Mouse (Mus musculus) natural killer cell, adult 2 months (primary cell): ENCODE measurements around the gene Slc17a2.
"Not testable (repeated sequence)": the region's sequence is repeated elsewhere in the genome, so short reads cannot be mapped to it uniquely, and the experiment has no call there.

Experiments
- DNase-seq, 2 experiments: peaks; one replicate each; pipeline ENCODE4 v3.0.0; 2022; ENCODE audit warnings: low spot score in 2 of 2

The Slc17a2 gene

GRCm38 (mm10) chr13:23806422-23807052 lies at the start of gene Slc17a2:
Gene Slc17a2, plus strand, starts transcription at chr13:23806993.
- no peak for DNase-seq

DNA sequence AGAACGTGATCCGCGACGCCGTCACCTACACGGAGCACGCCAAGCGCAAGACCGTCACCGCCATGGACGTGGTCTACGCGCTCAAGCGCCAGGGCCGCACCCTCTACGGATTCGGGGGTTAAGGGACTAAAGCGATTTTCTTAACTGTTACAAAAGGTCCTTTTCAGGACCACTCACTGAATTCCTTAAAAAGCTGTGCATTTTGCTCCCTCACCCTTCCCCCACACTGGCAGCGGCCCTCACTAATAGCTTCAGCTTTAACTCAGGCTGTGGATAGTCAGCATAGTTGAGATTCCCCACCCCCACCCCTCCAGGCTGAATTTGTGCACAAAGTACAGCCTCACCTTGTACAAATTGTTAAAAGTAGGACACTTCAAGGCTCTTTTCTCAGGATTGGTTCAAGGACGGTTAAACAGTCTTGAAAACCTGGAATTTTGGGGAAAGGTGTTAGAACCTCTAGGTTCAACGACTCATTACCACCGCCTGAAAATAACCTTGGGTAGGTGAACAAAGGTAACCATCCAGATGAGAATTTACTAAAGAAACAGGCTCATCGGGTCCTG lies 49.5 kb upstream of the Slc17a2 start:
- DNase-seq = no peak

GRCm38 (mm10) chr13:23757921-23758320 lies 48.9 kb upstream of the Slc17a2 start:
- no peak for DNase-seq

DNA sequence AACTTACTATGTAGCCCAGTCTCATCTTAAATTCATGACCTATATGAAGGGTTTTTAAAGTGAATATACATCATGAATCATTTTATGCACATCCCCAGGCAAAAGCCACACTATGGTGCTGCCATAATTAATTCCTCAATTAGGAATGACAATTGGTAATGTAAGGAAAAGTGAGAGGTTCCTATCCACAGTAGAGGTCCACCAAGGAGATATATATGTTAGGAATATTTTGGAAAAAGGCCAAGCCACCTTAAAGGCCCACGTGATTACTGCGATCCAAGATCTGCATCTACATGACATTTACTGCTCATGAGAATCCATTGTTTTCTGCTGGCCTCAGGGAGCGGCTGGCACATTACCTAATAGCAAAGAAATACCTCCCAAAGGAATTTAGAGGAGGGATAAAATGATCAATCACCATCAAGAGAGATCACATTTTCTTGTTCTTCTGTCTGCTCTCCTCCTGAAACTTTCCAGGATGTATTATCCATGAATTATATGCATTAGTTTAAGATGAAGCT lies 47.5 kb upstream of the Slc17a2 start:
- no peak for DNase-seq

DNA sequence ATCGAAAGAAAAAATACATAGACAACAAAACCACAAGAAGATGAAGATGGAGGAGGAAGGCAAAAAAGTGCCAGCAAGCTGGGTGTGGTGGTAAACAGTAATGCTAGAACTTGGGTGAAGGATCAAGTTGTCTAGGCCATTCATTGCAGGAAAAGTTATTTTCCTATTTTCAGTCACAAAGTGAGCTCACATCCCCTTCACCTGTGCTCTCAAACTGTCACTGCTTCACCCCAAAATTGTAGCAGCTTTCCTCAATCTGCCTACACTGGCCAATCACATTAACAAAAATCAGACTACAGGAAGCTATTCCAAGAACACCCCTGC lies 46.9 kb upstream of the Slc17a2 start:
- peak in 1 of 2 experiments; percentile 17 for DNase-seq

DNA sequence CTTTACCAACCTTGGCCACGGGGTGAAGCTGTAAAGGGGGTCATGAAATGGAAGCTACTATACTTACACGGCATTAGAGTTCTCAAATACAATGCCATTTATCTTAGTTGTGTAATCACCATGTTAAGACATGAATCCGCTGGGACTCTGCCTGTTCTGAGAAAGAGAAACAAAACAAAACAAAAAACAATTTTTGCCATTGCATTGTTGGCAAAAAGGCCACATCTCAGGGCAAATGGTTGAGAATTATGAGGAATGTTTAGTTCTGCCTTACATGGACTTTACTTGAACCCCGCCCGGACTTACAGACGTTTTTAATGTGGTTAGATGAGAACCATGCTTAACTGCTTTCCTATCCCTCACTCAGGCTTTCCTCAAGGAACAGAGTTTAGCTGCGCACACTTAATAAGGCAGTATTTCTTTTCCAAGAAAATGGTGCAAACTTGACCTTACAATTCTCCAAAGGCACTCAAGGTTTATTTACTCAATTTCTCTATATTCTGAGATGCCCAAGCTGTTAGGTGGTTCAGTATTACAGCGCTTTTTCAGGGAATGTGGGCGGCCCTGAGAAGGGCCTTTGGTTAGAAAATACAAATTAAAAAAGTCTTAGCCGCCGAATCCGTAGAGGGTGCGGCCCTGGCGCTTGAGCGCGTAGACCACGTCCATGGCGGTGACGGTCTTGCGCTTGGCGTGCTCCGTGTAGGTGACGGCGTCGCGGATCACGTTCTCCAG lies 46.4 kb upstream of the Slc17a2 start:
- peak in 1 of 2 experiments; percentile 37 for DNase-seq

DNA sequence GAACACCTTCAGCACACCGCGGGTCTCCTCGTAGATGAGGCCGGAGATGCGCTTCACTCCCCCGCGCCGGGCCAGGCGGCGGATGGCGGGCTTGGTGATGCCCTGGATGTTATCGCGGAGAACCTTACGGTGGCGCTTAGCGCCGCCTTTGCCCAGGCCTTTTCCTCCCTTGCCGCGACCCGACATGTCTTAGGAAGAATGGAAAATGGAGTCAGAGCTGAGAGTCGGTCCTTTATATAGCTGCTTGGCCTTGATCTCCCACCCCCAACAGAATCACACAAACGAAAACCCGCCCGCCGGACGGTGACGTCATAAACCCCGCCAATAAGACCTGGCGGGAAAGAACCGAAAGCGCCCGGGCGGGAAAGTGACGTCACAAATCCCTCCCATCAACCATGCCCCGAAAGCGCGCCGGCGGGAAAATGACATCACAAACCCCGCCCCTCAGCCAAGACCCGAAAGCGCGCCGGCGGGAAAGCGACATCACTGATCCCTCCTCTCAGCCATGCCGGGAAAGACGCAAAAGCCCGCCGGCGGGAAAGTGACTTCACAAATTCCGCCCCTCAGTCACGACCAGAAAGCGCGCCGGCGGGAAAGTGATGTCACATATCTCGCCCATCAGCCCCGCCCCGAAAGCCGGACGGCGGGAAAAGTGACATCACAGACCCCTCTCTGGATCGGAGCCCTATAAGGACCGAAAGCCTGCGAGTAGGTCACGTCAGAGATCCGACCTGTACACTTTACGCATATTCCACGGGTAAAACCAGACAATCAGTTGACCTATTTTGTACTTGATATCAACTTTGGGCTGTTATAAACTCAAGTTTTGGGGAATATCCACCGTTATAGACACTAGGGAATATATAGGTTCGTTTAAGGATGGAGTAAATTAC lies 45.6 kb upstream of the Slc17a2 start, which contains the start of gene Hist1h4a:
Gene Hist1h4a, minus strand, starts transcription at position 259 of the 893 bp plus-strand sequence.
- DNase-seq = peak; percentile 99

- peak; percentile 76 to 79 for DNase-seq
Observed at GRCm38 (mm10) chr13:23761871-23762821, 44.6 kb upstream of the Slc17a2 start, which contains the start of gene Hist1h3a. Gene Hist1h3a, minus strand, starts transcription at chr13:23762386.

DNA sequence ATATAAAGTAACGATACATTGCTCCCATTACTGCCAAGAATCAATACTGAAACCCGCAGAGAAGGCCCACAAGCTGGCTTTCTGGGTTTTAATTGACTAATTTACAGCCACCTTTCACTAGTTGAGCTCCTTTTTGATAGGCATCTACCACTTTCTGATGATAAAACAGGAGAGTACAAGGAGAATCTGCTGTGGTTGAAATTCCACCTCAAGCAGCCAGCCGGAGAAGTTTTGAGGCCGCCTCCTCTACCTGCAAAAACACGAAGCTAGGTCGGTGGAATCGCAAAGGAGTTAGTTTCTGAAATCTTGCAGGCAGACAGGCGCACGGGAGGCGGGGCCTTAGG lies 43.6 kb upstream of the Slc17a2 start:
- DNase-seq = no peak

GRCm38 (mm10) chr13:23763586-23764323 lies 43.0 kb upstream of the Slc17a2 start, which contains the start of gene Hist1h1a:
Gene Hist1h1a, plus strand, starts transcription at chr13:23763666.
- DNase-seq = peak; percentile 78 to 84

- no peak for DNase-seq
Observed at GRCm38 (mm10) chr13:23764324-23765171, 42.2 kb upstream of the Slc17a2 start.

DNA sequence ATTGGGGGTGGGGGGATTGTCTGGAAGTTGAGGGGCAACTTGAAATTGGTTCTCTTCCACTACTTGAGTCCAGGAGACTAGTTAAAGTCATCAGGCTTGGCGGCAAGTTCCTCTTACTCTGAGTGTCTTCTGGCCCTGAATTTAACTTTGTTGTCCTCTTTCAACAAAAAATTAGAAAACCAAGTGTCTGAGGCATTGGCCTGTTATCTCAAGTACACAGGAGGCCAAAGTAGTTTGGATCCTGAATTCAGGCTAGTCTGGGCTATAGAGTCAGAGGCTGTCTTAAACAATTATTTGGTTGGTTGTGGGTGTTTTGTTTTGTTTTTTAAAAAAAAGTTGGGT lies 41.6 kb upstream of the Slc17a2 start:
- DNase-seq = no peak

GRCm38 (mm10) chr13:23766772-23767171 lies 40.0 kb upstream of the Slc17a2 start:
- DNase-seq = no peak

- no peak for DNase-seq
Observed at GRCm38 (mm10) chr13:23768834-23769397, 37.9 kb upstream of the Slc17a2 start.

GRCm38 (mm10) chr13:23769613-23770012 lies 37.2 kb upstream of the Slc17a2 start, which contains the start of gene Trim38:
Gene Trim38, plus strand, starts transcription at chr13:23769913.
- not testable (repeated sequence) for DNase-seq

DNA sequence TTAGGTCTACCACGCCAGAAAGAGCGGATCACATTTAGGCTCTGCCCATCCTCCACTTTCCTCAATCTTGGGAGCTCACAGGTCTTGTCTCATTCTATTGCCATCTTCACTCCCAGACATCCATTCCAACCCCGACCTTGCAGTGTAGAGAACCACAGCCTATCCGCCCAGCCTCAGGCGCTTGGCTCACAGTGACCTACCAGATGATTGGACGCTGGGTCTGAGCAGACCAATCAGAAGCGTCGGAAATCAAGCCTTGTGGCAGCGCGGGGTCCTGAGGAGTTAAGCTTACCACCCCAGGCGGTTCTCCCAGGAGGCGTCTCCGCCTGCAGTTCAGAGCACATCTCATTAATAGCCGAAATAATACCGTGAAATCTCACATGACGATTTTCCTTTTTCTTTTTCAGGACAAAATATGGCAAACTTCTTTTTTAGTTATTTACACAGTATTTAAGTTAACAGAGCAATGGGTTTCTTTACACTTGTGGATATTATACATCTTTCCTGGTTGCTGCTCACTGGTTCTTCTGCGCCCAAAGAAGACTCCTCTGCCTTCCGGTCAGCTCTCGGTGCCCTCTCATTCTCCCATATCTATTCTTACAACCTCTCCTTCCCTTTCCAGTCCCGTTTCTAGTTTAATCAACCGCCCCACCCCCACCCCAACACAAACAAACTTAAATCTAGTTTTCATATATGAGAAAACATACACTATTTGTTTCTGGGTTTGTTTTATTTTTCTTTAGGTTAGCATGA lies 34.1 kb upstream of the Slc17a2 start:
- no peak for DNase-seq

- DNase-seq = no peak
Observed at GRCm38 (mm10) chr13:23778339-23778738, 28.5 kb upstream of the Slc17a2 start.

GRCm38 (mm10) chr13:23779025-23779424 lies 27.8 kb upstream of the Slc17a2 start:
- DNase-seq = no peak
